ENCODE assay signal across 29 mouse cellular contexts in genomic region chr9:15880754-15881153, GRCm38 (mm10). TPM values are rescaled to one million over a fixed set of nuclear protein-coding genes. Genes with fewer than 3 reads are reported as not detected.
DNase-seq lines count a peak whose midpoint lies in the region; ATAC-seq lines count a peak whose summit lies in the region.
"Had no signal": no experiment of that assay in that cellular context is flagged by ENCODE, and none has a peak within 500 bp of the region (broad histone marks: within the 10 kb centered on the region; RNA-seq: fewer than 3 reads in every experiment).

No protein-coding gene starts in this region.

- no peak overlapping the region for H3K4me3 ChIP-seq in hindbrain, embryonic 12.5 days
- H3K4me3 ChIP-seq in hindbrain, embryonic 14.5 days (replicated peaks; ENCODE audit: low read length) = no peak overlapping the region
- no peak overlapping the region for H3K4me3 ChIP-seq in neural tube, embryonic 12.5 days
- H3K4me3 ChIP-seq: embryonic facial prominence, embryonic 13.5 days; gastrocnemius, adult 2 months; heart, adult 2 months; heart, embryonic 13.5 days; liver, embryonic 13.5 days had no signal

- no peak overlapping the region for H3K27ac ChIP-seq in hindbrain, embryonic 12.5 days
- H3K27ac ChIP-seq in hindbrain, embryonic 14.5 days = no peak overlapping the region
- H3K27ac ChIP-seq in neural tube, embryonic 12.5 days = no peak overlapping the region
- H3K27ac ChIP-seq: embryonic facial prominence, embryonic 13.5 days; gastrocnemius, adult 2 months; heart, adult 2 months; heart, embryonic 13.5 days; liver, embryonic 13.5 days; macrophage had no signal

- no peaks in the 10 kb centered on the region for H3K9me3 ChIP-seq in hindbrain, embryonic 12.5 days (replicated peaks)
- no peaks in the 10 kb centered on the region for H3K9me3 ChIP-seq in hindbrain, embryonic 14.5 days (ENCODE audit: control insufficient read depth, low read length)
- no peaks in the 10 kb centered on the region for H3K9me3 ChIP-seq in neural tube, embryonic 12.5 days
- H3K9me3 ChIP-seq: embryonic facial prominence, embryonic 13.5 days; heart, embryonic 13.5 days; liver, embryonic 13.5 days had no signal

- H3K4me1 ChIP-seq in hindbrain, embryonic 12.5 days = no peaks in the 10 kb centered on the region
- H3K4me1 ChIP-seq in hindbrain, embryonic 14.5 days (replicated peaks; ENCODE audit: control insufficient read depth, insufficient read depth, low read length) = no peaks in the 10 kb centered on the region
- no peaks in the 10 kb centered on the region for H3K4me1 ChIP-seq in neural tube, embryonic 12.5 days
- H3K4me1 ChIP-seq: embryonic facial prominence, embryonic 13.5 days; heart, embryonic 13.5 days; liver, embryonic 13.5 days had no signal

- no peaks in the 10 kb centered on the region for H3K36me3 ChIP-seq in hindbrain, embryonic 12.5 days
- no peaks in the 10 kb centered on the region for H3K36me3 ChIP-seq in hindbrain, embryonic 14.5 days (replicated peaks; ENCODE audit: control insufficient read depth, insufficient read depth)
- H3K36me3 ChIP-seq in neural tube, embryonic 12.5 days = no peaks in the 10 kb centered on the region
- H3K36me3 ChIP-seq: embryonic facial prominence, embryonic 13.5 days; heart, embryonic 13.5 days; liver, embryonic 13.5 days had no signal

- no peak overlapping the region for H3K4me2 ChIP-seq in hindbrain, embryonic 12.5 days (replicated peaks)
- H3K4me2 ChIP-seq in hindbrain, embryonic 14.5 days (replicated peaks) = no peak overlapping the region
- H3K4me2 ChIP-seq in neural tube, embryonic 12.5 days (replicated peaks) = no peak overlapping the region
- H3K4me2 ChIP-seq: embryonic facial prominence, embryonic 13.5 days; liver, embryonic 13.5 days had no signal

- DNase-seq in hindbrain, embryonic 14.5 days (ENCODE audit: low spot score) = no peak
- no peak for DNase-seq in neural tube, embryonic 10.5 days (ENCODE audit: extremely low spot score, low spot score)
- DNase-seq in induced T-regulatory cell, adult 2 months (ENCODE audit: low read depth) = peak; percentile 1
- DNase-seq: adrenal gland, postnatal 25 days; cerebellum, adult 11-12 months; cerebellum, adult 9-11 months; gastrocnemius, adult 2 months; gastrocnemius, postnatal 36 days; heart, adult 2 months; layer of hippocampus, postnatal 36 days; liver, embryonic 13.5 days; lung, adult 2 months; right cerebral cortex, postnatal 14 days had no signal

- ATAC-seq in hindbrain, embryonic 12.5 days (ENCODE audit: low FRiP score) = 0 out of 2 replicates have a peak, but pooled peaks have one; percentile 38
- ATAC-seq in hindbrain, embryonic 14.5 days (ENCODE audit: low FRiP score) = no peak
- ATAC-seq in neural tube, embryonic 12.5 days (ENCODE audit: low FRiP score, low read depth) = 0 out of 2 replicates have a peak, but pooled peaks have one; percentile 13
- ATAC-seq in frontal cortex, adult (ENCODE audit: low TSS enrichment) = no peak

- no peak overlapping the region for H3K9ac ChIP-seq in hindbrain, embryonic 12.5 days
- H3K9ac ChIP-seq in hindbrain, embryonic 14.5 days = no peak overlapping the region
- no peak overlapping the region for H3K9ac ChIP-seq in neural tube, embryonic 12.5 days
- H3K9ac ChIP-seq: embryonic facial prominence, embryonic 13.5 days; heart, embryonic 13.5 days; liver, embryonic 13.5 days had no signal

- no peaks in the 10 kb centered on the region for H3K27me3 ChIP-seq in hindbrain, embryonic 12.5 days
- no peaks in the 10 kb centered on the region for H3K27me3 ChIP-seq in hindbrain, embryonic 14.5 days (ENCODE audit: control insufficient read depth, insufficient read depth, low read length)
- H3K27me3 ChIP-seq in neural tube, embryonic 12.5 days (replicated peaks) = no peaks in the 10 kb centered on the region
- H3K27me3 ChIP-seq: embryonic facial prominence, embryonic 13.5 days; liver, embryonic 13.5 days had no signal

RNA-seq across cellular contexts. Expression of gene Mtnr1b, which starts 6.4 kb away (rescaled TPM):
- polyA plus RNA-seq in hindbrain, embryonic 12.5 days (2016; fragmentation: Nextera tagmentation; extraction: Ambion mirVana) = not detected in 2 replicates
- polyA plus RNA-seq in hindbrain, embryonic 14.5 days (2014; fragmentation: Nextera tagmentation; extraction: Ambion mirVana) = not detected in 2 replicates
- polyA plus RNA-seq in neural tube, embryonic 12.5 days (2016; fragmentation: Nextera tagmentation; extraction: Ambion mirVana) = not detected in 2 replicates
- polyA plus RNA-seq: embryonic facial prominence, embryonic 13.5 days; forebrain, embryonic 11.5 days; frontal cortex, adult 2 months; heart, adult 2 months; heart, embryonic 13.5 days; intestine, postnatal 0 days; large intestine, adult 2 months; limb, embryonic 14.5 days; liver, embryonic 13.5 days; lung, adult 2 months; macrophage; neural tube, embryonic 14.5 days; small intestine, adult 2 months; stomach, embryonic 14.5 days; testis, adult 2 months; thymus, postnatal 0 days had no signal

Comparison
In these comparisons a context has a peak if more than half of its experiments do, and no peak if none do; other contexts are left out.
1. ATAC-seq: peak in hindbrain, embryonic 12.5 days (single experiment) and neural tube, embryonic 12.5 days (single experiment); none in hindbrain, embryonic 14.5 days (single experiment) and frontal cortex, adult (single experiment).